Mouse (Mus musculus) thymus, postnatal 10 days (tissue): ENCODE data around the gene Rimkla.

ENCODE experiments used
- DNase-seq, 2 experiments: peaks; one replicate each; pipeline ENCODE4 v3.0.0; 2021; ENCODE audit warnings: low spot score in 2 of 2

Rimkla gene

GRCm38 (mm10) chr4:119417894-119418293, 74.5 kb downstream of the Rimkla start:
- no peak for DNase-seq

- no peak for DNase-seq
Measured at GRCm38 (mm10) chr4:119417270-119417669, 75.2 kb downstream of the Rimkla start.
